Mouse (Mus musculus) brown adipose tissue, adult 24 weeks (tissue): ENCODE measurements at regions not wholly inside any gene's neighbourhood (a gene's known extent, or its start where the extent isn't known, plus 50 kb on each side); places are given as distances from the start of the nearest gene placed in this dataset.

Source experiments
- H3K27ac ChIP-seq: fragments of 200-500 bp; replicated peaks from 2 replicates; pipeline ENCODE4 v1.5.1; 2012; ENCODE audit warnings: low read depth, mild to moderate bottlenecking, low read length
- H3K4me1 ChIP-seq: fragments of 200-500 bp; 2 replicates; pipeline ENCODE4 v1.6.1; 2012; ENCODE audit warnings: low read length, mixed read lengths; ENCODE audit not compliant: control insufficient read depth, insufficient read depth, insufficient read length
- H3K4me3 ChIP-seq: fragments of 200-500 bp; 2 replicates; pipeline ENCODE4 v1.5.1; 2012; ENCODE audit warnings: low read depth, mild to moderate bottlenecking, low read length, moderate library complexity; ENCODE audit not compliant: insufficient read depth

GRCm38 (mm10) chr10:92426443-92426842 is 295.8 kb downstream of the Nedd1 start:
- H3K4me1 ChIP-seq = no peaks in the 10 kb centered on the region
- H3K4me3 ChIP-seq = no peak overlapping the region
- no peak overlapping the region for H3K27ac ChIP-seq

GRCm38 (mm10) chr10:92412737-92413136 is 309.5 kb downstream of the Nedd1 start:
- no peaks in the 10 kb centered on the region for H3K4me1 ChIP-seq
- no peak overlapping the region for H3K27ac ChIP-seq
- no peak overlapping the region for H3K4me3 ChIP-seq

- H3K27ac ChIP-seq = no peak overlapping the region
- H3K4me3 ChIP-seq = no peak overlapping the region
These were observed 311.4 kb downstream of the Nedd1 start for GRCm38 (mm10) chr10:92410813-92411325.

GRCm38 (mm10) chr10:92404697-92405293 is 317.4 kb downstream of the Nedd1 start:
- Histone ChIP-seq H3K27ac (no peak overlapping the region), H3K4me1 (no peaks in the 10 kb centered on the region), H3K4me3 (no peak overlapping the region)

More at GRCm38 (mm10) chr10:92410813-92411325, 311.4 kb downstream of the Nedd1 start:
- no peaks in the 10 kb centered on the region for H3K4me1 ChIP-seq

GRCm38 (mm10) chr10:92400587-92401090 is 321.6 kb downstream of the Nedd1 start:
- H3K27ac ChIP-seq = no peak overlapping the region
- H3K4me1 ChIP-seq = no peaks in the 10 kb centered on the region
- no peak overlapping the region for H3K4me3 ChIP-seq

GRCm38 (mm10) chr10:92389176-92389732 is 333.0 kb downstream of the Nedd1 start:
- Histone ChIP-seq H3K4me3 (no peak overlapping the region), H3K4me1 (no peaks in the 10 kb centered on the region), H3K27ac (no peak overlapping the region)

- H3K4me1 ChIP-seq = no peaks in the 10 kb centered on the region
- H3K4me3 ChIP-seq = no peak overlapping the region
- H3K27ac ChIP-seq = no peak overlapping the region
These were observed 355.1 kb downstream of the Nedd1 start for GRCm38 (mm10) chr10:92367126-92367525.

GRCm38 (mm10) chr10:92356738-92357137 is 365.5 kb downstream of the Nedd1 start:
- Histone ChIP-seq H3K4me1 (no peaks in the 10 kb centered on the region), H3K4me3 (no peak overlapping the region), H3K27ac (no peak overlapping the region)

GRCm38 (mm10) chr10:92349043-92349442 is 373.2 kb downstream of the Nedd1 start:
- H3K27ac ChIP-seq = no peak overlapping the region
- H3K4me3 ChIP-seq = no peak overlapping the region
- H3K4me1 ChIP-seq = no peaks in the 10 kb centered on the region

GRCm38 (mm10) chr10:92347960-92348675 is 374.1 kb downstream of the Nedd1 start:
- Histone ChIP-seq H3K4me3 (no peak overlapping the region), H3K4me1 (no peaks in the 10 kb centered on the region), H3K27ac (no peak overlapping the region)

GRCm38 (mm10) chr10:92339671-92340070 is 382.5 kb downstream of the Nedd1 start:
- Histone ChIP-seq H3K4me1 (no peaks in the 10 kb centered on the region), H3K27ac (no peak overlapping the region), H3K4me3 (no peak overlapping the region)

GRCm38 (mm10) chr10:92336949-92337348 is 385.3 kb downstream of the Nedd1 start:
- no peak overlapping the region for H3K27ac ChIP-seq
- H3K4me3 ChIP-seq = no peak overlapping the region
- no peaks in the 10 kb centered on the region for H3K4me1 ChIP-seq

GRCm38 (mm10) chr10:92336138-92336537 is 386.1 kb downstream of the Nedd1 start:
- Histone ChIP-seq H3K27ac (no peak overlapping the region), H3K4me1 (no peaks in the 10 kb centered on the region), H3K4me3 (no peak overlapping the region)

GRCm38 (mm10) chr10:92335141-92335540 is 387.1 kb downstream of the Nedd1 start:
- H3K4me1 ChIP-seq = no peaks in the 10 kb centered on the region
- no peak overlapping the region for H3K4me3 ChIP-seq
- no peak overlapping the region for H3K27ac ChIP-seq

- Histone ChIP-seq H3K27ac (no peak overlapping the region), H3K4me3 (no peak overlapping the region), H3K4me1 (no peaks in the 10 kb centered on the region)
These were observed 388.4 kb downstream of the Nedd1 start for GRCm38 (mm10) chr10:92333869-92334268.
